Comparison of ENCODE assay signal across 18 mouse cellular contexts in the genomic region with DNA sequence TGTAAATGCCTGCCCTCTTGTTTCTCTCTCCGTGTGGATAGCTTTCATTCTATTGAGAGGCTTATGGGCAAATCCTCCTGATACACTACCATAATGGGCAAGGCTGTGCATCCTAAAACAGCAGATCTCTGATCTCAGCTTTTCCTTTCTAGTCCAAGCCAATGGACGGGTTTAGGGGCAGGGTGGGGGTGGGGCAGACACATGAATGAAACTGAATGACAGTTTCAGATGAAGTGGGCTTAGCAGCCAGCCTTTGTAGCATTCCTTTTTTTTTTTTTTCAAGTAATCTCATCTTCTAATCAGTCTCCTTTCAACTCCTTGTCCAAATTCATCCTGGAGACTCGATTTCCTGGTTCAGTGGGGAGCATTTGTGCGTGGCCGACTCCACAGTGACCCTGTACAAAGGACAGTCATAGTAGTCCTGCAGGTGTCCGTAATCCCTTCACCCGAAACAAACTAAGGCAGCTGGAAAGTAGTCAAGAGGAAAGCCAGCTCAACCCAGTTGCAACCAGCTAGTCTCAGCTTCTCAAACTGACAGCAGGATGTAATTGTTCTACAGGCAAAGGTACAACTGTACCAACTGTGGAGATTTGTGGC.
DNase-seq lines count a peak whose midpoint lies in the region; ATAC-seq and TF ChIP-seq lines count a peak whose summit lies in the region.
"Had no signal": no experiment of that assay in that cellular context is flagged by ENCODE, and none has a peak within 500 bp of the region (broad histone marks: within the 10 kb centered on the region; RNA-seq: fewer than 3 reads in every experiment).

No protein-coding gene starts in this region.

- no peak overlapping the region for H3K9ac ChIP-seq in midbrain, postnatal 0 days (replicated peaks; ENCODE audit: low read length, poor library complexity, severe bottlenecking)
- no peak overlapping the region for H3K9ac ChIP-seq in kidney, embryonic 15.5 days
- no peak overlapping the region for H3K9ac ChIP-seq in midbrain, embryonic 13.5 days (replicated peaks)
- H3K9ac ChIP-seq: embryonic facial prominence, embryonic 12.5 days; heart, embryonic 13.5 days; hindbrain, embryonic 13.5 days; liver, embryonic 15.5 days had no signal

- WGBS in midbrain, embryonic 10.5 days: 12% methylated on average over 7 of the region's 7 CpGs
- WGBS in midbrain, postnatal 0 days: 14% methylated on average over 7 of the region's 7 CpGs
- 46% methylated on average over 7 of the region's 7 CpGs for WGBS in kidney, embryonic 15.5 days
- WGBS in midbrain, embryonic 13.5 days: 4% methylated on average over 7 of the region's 7 CpGs

- no peaks in the 10 kb centered on the region for H3K27me3 ChIP-seq in midbrain, embryonic 10.5 days (ENCODE audit: low read depth, poor library complexity, severe bottlenecking)
- no peaks in the 10 kb centered on the region for H3K27me3 ChIP-seq in midbrain, postnatal 0 days (ENCODE audit: insufficient read depth, low read length)
- H3K27me3 ChIP-seq in kidney, embryonic 15.5 days: no peaks in the 10 kb centered on the region
- H3K27me3 ChIP-seq in midbrain, embryonic 13.5 days: no peaks in the 10 kb centered on the region
- H3K27me3 ChIP-seq: embryonic facial prominence, embryonic 12.5 days; heart, embryonic 13.5 days; hindbrain, embryonic 13.5 days; liver, embryonic 15.5 days had no signal

- DNase-seq in embryo, embryonic 10 days (ENCODE audit: low spot score): peak; percentile 28
- DNase-seq in embryo, embryonic 11 days: no peak
- DNase-seq in midbrain, embryonic 10.5 days (ENCODE audit: low spot score): peak; percentile 61
- DNase-seq in midbrain, postnatal 0 days (ENCODE audit: low spot score): no peak
- DNase-seq in cerebellum, postnatal 10 days: no peak
- DNase-seq in layer of hippocampus, adult 9-11 months: no peak
- DNase-seq: adrenal gland, postnatal 10 days; cerebellum, adult 11-12 months; cerebellum, postnatal 25 days; right cerebral cortex, adult 18-20 months had no signal

- H3K4me2 ChIP-seq in midbrain, postnatal 0 days (ENCODE audit: low read depth, low read length, poor library complexity, severe bottlenecking): no peak overlapping the region
- no peak overlapping the region for H3K4me2 ChIP-seq in kidney, embryonic 15.5 days
- no peak overlapping the region for H3K4me2 ChIP-seq in midbrain, embryonic 13.5 days (replicated peaks)
- H3K4me2 ChIP-seq: embryonic facial prominence, embryonic 12.5 days; heart, embryonic 13.5 days; hindbrain, embryonic 13.5 days; liver, embryonic 15.5 days had no signal

- H3K27ac ChIP-seq in midbrain, embryonic 10.5 days (replicated peaks): peak overlapping the region; percentile 61
- no peak overlapping the region for H3K27ac ChIP-seq in midbrain, postnatal 0 days (ENCODE audit: low read depth, low read length)
- peak overlapping the region; percentile 37; the same call in 1 of the 2 replicates for H3K27ac ChIP-seq in kidney, embryonic 15.5 days
- no peak overlapping the region for H3K27ac ChIP-seq in midbrain, embryonic 13.5 days
- H3K27ac ChIP-seq: embryonic facial prominence, embryonic 12.5 days; heart, embryonic 13.5 days; hindbrain, embryonic 13.5 days; liver, embryonic 15.5 days had no signal

- TF ChIP-seq CTCF in midbrain, postnatal 0 days (IDR thresholded peaks at IDR 0.05): no peak

- no peak overlapping the region for H3K4me3 ChIP-seq in midbrain, embryonic 10.5 days
- no peak overlapping the region for H3K4me3 ChIP-seq in midbrain, postnatal 0 days (ENCODE audit: low read depth, low read length)
- H3K4me3 ChIP-seq in kidney, embryonic 15.5 days (replicated peaks): no peak overlapping the region
- H3K4me3 ChIP-seq in midbrain, embryonic 13.5 days (replicated peaks): no peak overlapping the region
- H3K4me3 ChIP-seq: embryonic facial prominence, embryonic 12.5 days; erythroblast, embryonic 14.5 days; heart, embryonic 13.5 days; hindbrain, embryonic 13.5 days; liver, embryonic 15.5 days had no signal

- H3K36me3 ChIP-seq in midbrain, embryonic 10.5 days: no peaks in the 10 kb centered on the region
- H3K36me3 ChIP-seq in midbrain, postnatal 0 days (ENCODE audit: insufficient read depth, low read length): no peaks in the 10 kb centered on the region
- H3K36me3 ChIP-seq in kidney, embryonic 15.5 days: no peaks in the 10 kb centered on the region
- no peaks in the 10 kb centered on the region for H3K36me3 ChIP-seq in midbrain, embryonic 13.5 days
- H3K36me3 ChIP-seq: embryonic facial prominence, embryonic 12.5 days; heart, embryonic 13.5 days; hindbrain, embryonic 13.5 days; liver, embryonic 15.5 days had no signal

- peaks cover 27% of the 10 kb centered on the region for H3K4me1 ChIP-seq in midbrain, embryonic 10.5 days
- H3K4me1 ChIP-seq in midbrain, postnatal 0 days (ENCODE audit: insufficient read depth, low read length): no peaks in the 10 kb centered on the region
- 0 out of 2 replicates have a peak, but pooled peaks cover 5% of the 10 kb centered on the region for H3K4me1 ChIP-seq in kidney, embryonic 15.5 days
- peaks cover 10% of the 10 kb centered on the region for H3K4me1 ChIP-seq in midbrain, embryonic 13.5 days (replicated peaks)
- H3K4me1 ChIP-seq: embryonic facial prominence, embryonic 12.5 days; hindbrain, embryonic 13.5 days; liver, embryonic 15.5 days had no signal

- no peak for ATAC-seq in midbrain, postnatal 0 days (ENCODE audit: low FRiP score)
- peak; percentile 71; the same call in 1 of the 2 replicates for ATAC-seq in kidney, embryonic 15.5 days (replicated peaks; ENCODE audit: low FRiP score)
- peak; percentile 40; the same call in 1 of the 2 replicates for ATAC-seq in midbrain, embryonic 13.5 days
- ATAC-seq: lung, postnatal 0 days had no signal

- no peaks in the 10 kb centered on the region for H3K9me3 ChIP-seq in midbrain, embryonic 10.5 days (replicated peaks)
- H3K9me3 ChIP-seq in midbrain, postnatal 0 days (ENCODE audit: low read length): no peaks in the 10 kb centered on the region
- H3K9me3 ChIP-seq in kidney, embryonic 15.5 days (replicated peaks): no peaks in the 10 kb centered on the region
- H3K9me3 ChIP-seq in midbrain, embryonic 13.5 days: no peaks in the 10 kb centered on the region
- H3K9me3 ChIP-seq: embryonic facial prominence, embryonic 12.5 days; heart, embryonic 13.5 days; liver, embryonic 15.5 days had no signal

Comparison
In these comparisons a context has a peak if more than half of its experiments do, and no peak if none do; other contexts are left out.
1. DNase-seq: peak in embryo, embryonic 10 days (single experiment) and midbrain, embryonic 10.5 days (single experiment); none in embryo, embryonic 11 days (single experiment), midbrain, postnatal 0 days (single experiment), cerebellum, postnatal 10 days (0 of 2) and layer of hippocampus, adult 9-11 months (single experiment).
2. H3K27ac ChIP-seq: peak in midbrain, embryonic 10.5 days (single experiment) and kidney, embryonic 15.5 days (single experiment); none in midbrain, postnatal 0 days (single experiment) and midbrain, embryonic 13.5 days (single experiment).